Comparison of ENCODE assay signal across 9 mouse cellular contexts in genomic region chr9:45911673-45912072, GRCm38 (mm10). TPM values are rescaled to one million over a fixed set of nuclear protein-coding genes. Genes with fewer than 3 reads are reported as not detected.
DNase-seq lines count a peak whose midpoint lies in the region; ATAC-seq and TF ChIP-seq lines count a peak whose summit lies in the region.
"Had no signal": no experiment of that assay in that cellular context is flagged by ENCODE, and none has a peak within 500 bp of the region (broad histone marks: within the 10 kb centered on the region; RNA-seq: fewer than 3 reads in every experiment).

No protein-coding gene starts in this region.

- no peaks in the 10 kb centered on the region for H3K9me3 ChIP-seq in intestine, embryonic 14.5 days (ENCODE audit: control insufficient read depth, low read length)
- H3K9me3 ChIP-seq in intestine, embryonic 16.5 days (ENCODE audit: control insufficient read depth, low read length), result no peaks in the 10 kb centered on the region
- no peaks in the 10 kb centered on the region for H3K9me3 ChIP-seq in CH12.LX (replicated peaks; ENCODE audit: low read length)
- H3K9me3 ChIP-seq: embryonic facial prominence, embryonic 15.5 days had no signal

- peak; percentile 69 for DNase-seq in intestine, embryonic 14.5 days (ENCODE audit: low spot score)
- DNase-seq in 3T3-L1 (ENCODE audit: low read depth, low spot score), result peak; percentile 64
- peak; percentile 33 for DNase-seq in CH12.LX (ENCODE audit: extremely low read depth)
- DNase-seq in c-Kit-positive CD71-positive TER-119-negative erythroid progenitor cells, embryonic 14.5 days (ENCODE audit: low read depth), result peak; percentile 38
- DNase-seq in induced T-regulatory cell, adult 2 months (ENCODE audit: low read depth), result peak; percentile 64
- DNase-seq in naive thymus-derived CD4-positive, alpha-beta T cell, adult 2 months (ENCODE audit: low read depth), result peak; percentile 67

- peaks cover 12% of the 10 kb centered on the region for H3K79me2 ChIP-seq in CH12.LX (replicated peaks; ENCODE audit: control insufficient read depth, extremely low read depth, insufficient read depth, poor library complexity, severe bottlenecking)

- 65% methylated on average over 1 of the region's 1 CpGs for WGBS in intestine, embryonic 14.5 days
- 66% methylated on average over 1 of the region's 1 CpGs for WGBS in intestine, embryonic 16.5 days

- TF ChIP-seq RAD21 in CH12.LX (IDR thresholded peaks at IDR 0.05; ENCODE audit: low read depth, low read length), result peak; percentile 61

- dilution Hi-C loops in CH12.LX (cut with MboI; ENCODE audit: extremely low pct_ligation_motif_present, extremely low pct_unique_long_range_greater_than_20kb, low sequenced_read_pairs), result no loop called here

- no peaks in the 10 kb centered on the region for H3K27me3 ChIP-seq in intestine, embryonic 14.5 days (replicated peaks; ENCODE audit: control insufficient read depth, insufficient read depth, low read length)
- H3K27me3 ChIP-seq in intestine, embryonic 16.5 days (replicated peaks; ENCODE audit: control insufficient read depth, insufficient read depth, low read length), result no peaks in the 10 kb centered on the region
- H3K27me3 ChIP-seq in CH12.LX (replicated peaks), result no peaks in the 10 kb centered on the region
- H3K27me3 ChIP-seq: embryonic facial prominence, embryonic 15.5 days had no signal

- no peak for ATAC-seq in intestine, embryonic 14.5 days (replicated peaks; ENCODE audit: low FRiP score, low TSS enrichment, low read depth)
- no peak for ATAC-seq in intestine, embryonic 16.5 days
- no peak for ATAC-seq in erythroid progenitor cell, adult 5-6 weeks (replicated peaks; ENCODE audit: low FRiP score, poor library complexity, severe bottlenecking)

- H3K4me2 ChIP-seq in intestine, embryonic 14.5 days (ENCODE audit: low read length), result no peak overlapping the region
- H3K4me2 ChIP-seq in intestine, embryonic 16.5 days (ENCODE audit: low read depth, low read length), result no peak overlapping the region
- H3K4me2 ChIP-seq in CH12.LX (ENCODE audit: insufficient read depth, low read depth, poor library complexity, severe bottlenecking), result no peak overlapping the region
- H3K4me2 ChIP-seq: embryonic facial prominence, embryonic 15.5 days had no signal

- no peak overlapping the region for H3K9ac ChIP-seq in intestine, embryonic 14.5 days (ENCODE audit: low read length)
- H3K9ac ChIP-seq in intestine, embryonic 16.5 days (ENCODE audit: low read depth, low read length), result no peak overlapping the region
- H3K9ac ChIP-seq in CH12.LX (ENCODE audit: insufficient read depth, low read depth), result no peak overlapping the region
- H3K9ac ChIP-seq: embryonic facial prominence, embryonic 15.5 days had no signal

- TF ChIP-seq CTCF in CH12.LX (conservative IDR thresholded peaks at IDR 0.05 in 1 of 2, IDR thresholded peaks at IDR 0.05 in 1 of 2; ENCODE audit: low read depth in 2 of 2, low read length in 2 of 2), result peak; percentile 20 to 69; a peak in 3 of 4 replicates

- no peak for TF ChIP-seq EP300 in CH12.LX (IDR thresholded peaks at IDR 0.05; ENCODE audit: low read length)

- peaks cover 71% of the 10 kb centered on the region for H3K36me3 ChIP-seq in intestine, embryonic 14.5 days (ENCODE audit: control insufficient read depth, insufficient read depth, low read length)
- H3K36me3 ChIP-seq in intestine, embryonic 16.5 days (ENCODE audit: control insufficient read depth, insufficient read depth, low read length), result peaks cover 17% of the 10 kb centered on the region
- H3K36me3 ChIP-seq in CH12.LX (replicated peaks in 1 of 2; ENCODE audit: control insufficient read depth in 1 of 2, insufficient read depth in 1 of 2, low read length in 1 of 2), result peaks cover 58 to 84% of the 10 kb centered on the region in 2 experiments

- no peak overlapping the region for H3K4me3 ChIP-seq in intestine, embryonic 14.5 days (ENCODE audit: low read depth, low read length)
- no peak overlapping the region for H3K4me3 ChIP-seq in intestine, embryonic 16.5 days (ENCODE audit: low read length)
- H3K4me3 ChIP-seq in CH12.LX (replicated peaks in 1 of 3; ENCODE audit: low read depth in 2 of 3, low read length in 2 of 3, poor library complexity in 1 of 3), result no peak overlapping the region
- H3K4me3 ChIP-seq: embryonic facial prominence, embryonic 15.5 days had no signal

- in situ Hi-C loops in CH12.LX (cut with MboI; ENCODE audit: low pct_ligation_motif_present, low pct_unique_long_range_greater_than_20kb, low sequenced_read_pairs), result no loop called here

- TF ChIP-seq POLR2A in CH12.LX (IDR thresholded peaks at IDR 0.05; ENCODE audit: low read depth, low read length), result no peak

- H3K27ac ChIP-seq in intestine, embryonic 14.5 days (ENCODE audit: low read depth), result no peak overlapping the region
- no peak overlapping the region for H3K27ac ChIP-seq in intestine, embryonic 16.5 days (ENCODE audit: low read length)
- H3K27ac ChIP-seq in CH12.LX (ENCODE audit: insufficient read depth, low read depth), result no peak overlapping the region
- H3K27ac ChIP-seq: embryonic facial prominence, embryonic 15.5 days had no signal

- H3K4me1 ChIP-seq in intestine, embryonic 14.5 days (replicated peaks; ENCODE audit: control insufficient read depth, insufficient read depth, low read length), result peaks cover 7% of the 10 kb centered on the region
- H3K4me1 ChIP-seq in intestine, embryonic 16.5 days (ENCODE audit: control insufficient read depth, insufficient read depth, low read length), result peaks cover 7% of the 10 kb centered on the region; the same call in 1 of the 2 replicates
- H3K4me1 ChIP-seq in CH12.LX (ENCODE audit: control insufficient read depth in 1 of 2, insufficient read depth in 2 of 2), result peaks cover 0 to 17% of the 10 kb centered on the region in 2 experiments; a peak in 2 of 4 replicates

TF ChIP-seq in CH12.LX, 34 proteins besides CTCF, POLR2A, EP300 and RAD21:
- TF ChIP-seq NELFE (IDR thresholded peaks at IDR 0.05; ENCODE audit: low read depth, low read length) (no peak), SMC3 (IDR thresholded peaks at IDR 0.05; ENCODE audit: low read depth, low read length) (peak; percentile 42), SIN3A (IDR thresholded peaks at IDR 0.05; ENCODE audit: low read length) (no peak)

RNA-seq across cellular contexts. Expression of gene Rnf214, which starts 5.0 kb away (rescaled TPM):
- 47.2 and 55.1 TPM in 2 replicates for polyA plus RNA-seq in intestine, embryonic 14.5 days (2014; fragmentation: Nextera tagmentation; extraction: Ambion mirVana)
- polyA plus RNA-seq in intestine, embryonic 16.5 days (2015; fragmentation: Nextera tagmentation; extraction: Ambion mirVana), result 35.2 and 36.0 TPM in 2 replicates
- total RNA-seq in CH12.LX (2012; rRNA removed) (9.4 and 9.7 TPM in 2 replicates), CH12.LX (2014; rRNA removed) (4.4 and 5.3 TPM in 2 replicates)
- 16.1 and 19.4 TPM in 2 replicates for polyA plus RNA-seq in CH12.LX (2012; ENCODE audit: insufficient read length, low read depth)
- 11.5 and 28.9 TPM in 2 replicates for total RNA-seq in erythroid progenitor cell, adult 5-6 weeks (2015; ENCODE audit: low replicate concordance)
- 71.4 and 81.8 TPM in 2 replicates for total RNA-seq in erythroid progenitor cell, adult 5-6 weeks (2017; ENCODE audit: low replicate concordance)

RNA-seq across cellular contexts. Expression of gene Pcsk7, which starts 5.4 kb away (rescaled TPM):
- 14.6 and 15.4 TPM in 2 replicates for polyA plus RNA-seq in intestine, embryonic 14.5 days (2014; fragmentation: Nextera tagmentation; extraction: Ambion mirVana)
- polyA plus RNA-seq in intestine, embryonic 16.5 days (2015; fragmentation: Nextera tagmentation; extraction: Ambion mirVana), result 22.2 and 23.8 TPM in 2 replicates
- total RNA-seq in CH12.LX (2012; rRNA removed) (18.5 and 21.2 TPM in 2 replicates), CH12.LX (2014; rRNA removed) (16.5 and 20.9 TPM in 2 replicates)
- polyA plus RNA-seq in CH12.LX (2012; ENCODE audit: insufficient read length, low read depth), result 15.5 and 17.9 TPM in 2 replicates
- 7.6 and 13.4 TPM in 2 replicates for total RNA-seq in erythroid progenitor cell, adult 5-6 weeks (2015; ENCODE audit: low replicate concordance)
- 10.1 and 12.5 TPM in 2 replicates for total RNA-seq in erythroid progenitor cell, adult 5-6 weeks (2017; ENCODE audit: low replicate concordance)

RNA-seq across cellular contexts. Expression of gene Tagln, which starts 24.2 kb away (rescaled TPM):
- polyA plus RNA-seq in intestine, embryonic 14.5 days (2014; fragmentation: Nextera tagmentation; extraction: Ambion mirVana), result 443 and 452 TPM in 2 replicates
- polyA plus RNA-seq in intestine, embryonic 16.5 days (2015; fragmentation: Nextera tagmentation; extraction: Ambion mirVana), result 390 and 404 TPM in 2 replicates
- total RNA-seq in CH12.LX (2012; rRNA removed) (0.46 and 0.59 TPM in 2 replicates), CH12.LX (2014; rRNA removed) (0.28 TPM in 1 of 2 replicates, not detected in the other)
- polyA plus RNA-seq in CH12.LX (2012; ENCODE audit: insufficient read length, low read depth), result 1.6 and 2.3 TPM in 2 replicates
- not detected in 2 replicates for total RNA-seq in erythroid progenitor cell, adult 5-6 weeks (2015; ENCODE audit: low replicate concordance)
- total RNA-seq in erythroid progenitor cell, adult 5-6 weeks (2017; ENCODE audit: low replicate concordance), result not detected in 2 replicates

RNA-seq across cellular contexts. Expression of gene Sidt2, which starts 43.4 kb away (rescaled TPM):
- polyA plus RNA-seq in intestine, embryonic 14.5 days (2014; fragmentation: Nextera tagmentation; extraction: Ambion mirVana), result 37.9 and 41.2 TPM in 2 replicates
- polyA plus RNA-seq in intestine, embryonic 16.5 days (2015; fragmentation: Nextera tagmentation; extraction: Ambion mirVana), result 33.4 and 37.2 TPM in 2 replicates
- total RNA-seq in CH12.LX (2012; rRNA removed) (41.0 and 47.8 TPM in 2 replicates), CH12.LX (2014; rRNA removed) (36.4 and 38.9 TPM in 2 replicates)
- polyA plus RNA-seq in CH12.LX (2012; ENCODE audit: insufficient read length, low read depth), result 110 and 143 TPM in 2 replicates
- total RNA-seq in erythroid progenitor cell, adult 5-6 weeks (2015; ENCODE audit: low replicate concordance), result 16.3 and 20.5 TPM in 2 replicates
- 17.2 and 22.2 TPM in 2 replicates for total RNA-seq in erythroid progenitor cell, adult 5-6 weeks (2017; ENCODE audit: low replicate concordance)

Comparison
In these comparisons a context has a peak if more than half of its experiments do, and no peak if none do; other contexts are left out.
1. RNA of gene Tagln, which starts 24.2 kb away (polyA plus RNA-seq): 443 to 452 TPM in intestine, embryonic 14.5 days and 390 to 404 TPM in intestine, embryonic 16.5 days; 1.6 to 2.3 TPM in CH12.LX; every median in the first group is over 100 times any median in the second.
2. Peak in every context shown above with its lines, with median percentiles within 50 percentile points of each other: DNase-seq.